Mouse (Mus musculus): Measurements from ENCODE around the gene Hist1h2bf. TPM values are rescaled to one million over a fixed set of nuclear protein-coding genes. Genes with fewer than 3 reads are reported as not detected.
A peak's percentile ranks its signal among the peaks of the same experiment; 100 is the strongest.
"Not testable (repeated sequence)": the region's sequence is repeated elsewhere in the genome, so short reads cannot be mapped to it uniquely, and the experiment has no call there.

Hist1h2bf gene
- total and polyA plus RNA-seq, 3 experiments, result 2.2 to 1,093 TPM; not detected in 1

- H3K9me3 ChIP-seq (replicated peaks; ENCODE audit: insufficient read depth, low read length); H3K27me3 ChIP-seq (ENCODE audit: control insufficient read depth in 1 of 2, insufficient read depth in 2 of 2, low read length in 2 of 2); H3K79me2 ChIP-seq (ENCODE audit: control insufficient read depth, insufficient read depth, low read length, poor library complexity); H3K4me1 ChIP-seq (ENCODE audit: control insufficient read depth in 1 of 2, insufficient read depth in 2 of 2, low read length in 2 of 2): not testable (repeated sequence)
- TF ChIP-seq POLR2A (IDR thresholded peaks at IDR 0.05; ENCODE audit: control insufficient read depth in 1 of 2, insufficient read depth in 1 of 2, low read depth in 1 of 2, low read length in 2 of 2, poor library complexity in 1 of 2), result peak; percentile 97 to 99
- peak; percentile 100 for TF ChIP-seq TBP (IDR thresholded peaks at IDR 0.05; ENCODE audit: low read depth, low read length)
- peak; percentile 94; the same call in 1 of the 2 replicates for TF ChIP-seq POLR2AphosphoS5 (IDR thresholded peaks at IDR 0.05; ENCODE audit: borderline replicate concordance, low read depth, low read length)
- peak; percentile 94; the same call in 1 of the 2 replicates for TF ChIP-seq UBTF (IDR thresholded peaks at IDR 0.05; ENCODE audit: borderline replicate concordance, insufficient read depth, low read depth, low read length)
- 0 out of 2 replicates have a peak, but pooled peaks have one; percentile 10 for TF ChIP-seq GATA1 (IDR thresholded peaks at IDR 0.05; ENCODE audit: low read depth, low read length)
- H3K4me3 ChIP-seq (ENCODE audit: control insufficient read depth in 1 of 2, insufficient read depth in 1 of 2, low read depth in 2 of 2, low read length in 2 of 2), result peak within 1 kb of the TSS; percentile 47 to 56
- peak; percentile 99 for DNase-seq (ENCODE audit: low read depth, low spot score)
- H3K9ac ChIP-seq (ENCODE audit: control insufficient read depth, low read depth, low read length, poor library complexity, severe bottlenecking), result peak within 1 kb of the TSS; percentile 87
- H3K27ac ChIP-seq (ENCODE audit: control insufficient read depth, low read depth, low read length), result peak within 1 kb of the TSS; percentile 99
- H3K36me3 ChIP-seq (ENCODE audit: control insufficient read depth in 1 of 2, insufficient read depth in 2 of 2, low read length in 2 of 2), result peaks cover 0 to 18% of the 10 kb centered on the region in 2 experiments; a peak in 2 of 4 replicates
Observed at GRCm38 (mm10) chr13:23542999-23543607, 30.9 kb downstream of the Hist1h2bf start, which contains the start of gene Hist1h2bh. Gene Hist1h2bh, minus strand, starts transcription at chr13:23543392.

GRCm38 (mm10) chr13:23542225-23542980 is 31.6 kb downstream of the Hist1h2bf start:
- DNase-seq (ENCODE audit: low read depth, low spot score), result peak; percentile 82
- not testable (repeated sequence) for H3K9me3 ChIP-seq (replicated peaks; ENCODE audit: insufficient read depth, low read length); H3K27me3 ChIP-seq (ENCODE audit: control insufficient read depth in 1 of 2, insufficient read depth in 2 of 2, low read length in 2 of 2); H3K79me2 ChIP-seq (ENCODE audit: control insufficient read depth, insufficient read depth, low read length, poor library complexity); H3K4me1 ChIP-seq (ENCODE audit: control insufficient read depth in 1 of 2, insufficient read depth in 2 of 2, low read length in 2 of 2)
- Histone ChIP-seq H3K4me3 (ENCODE audit: control insufficient read depth in 1 of 2, insufficient read depth in 1 of 2, low read depth in 2 of 2, low read length in 2 of 2) (peak overlapping the region; percentile 51 to 56), H3K36me3 (ENCODE audit: control insufficient read depth in 1 of 2, insufficient read depth in 2 of 2, low read length in 2 of 2) (peaks cover 0 to 20% of the 10 kb centered on the region in 2 experiments; a peak in 2 of 4 replicates), H3K27ac (ENCODE audit: control insufficient read depth, low read depth, low read length) (peak overlapping the region; percentile 95), H3K9ac (ENCODE audit: control insufficient read depth, low read depth, low read length, poor library complexity, severe bottlenecking) (peak overlapping the region; percentile 87)
- TF ChIP-seq TBP (IDR thresholded peaks at IDR 0.05; ENCODE audit: low read depth, low read length) (peak; percentile 44; the same call in 1 of the 2 replicates), POLR2AphosphoS5 (IDR thresholded peaks at IDR 0.05; ENCODE audit: borderline replicate concordance, low read depth, low read length) (peak; percentile 87; the same call in 1 of the 2 replicates)

GRCm38 (mm10) chr13:23541497-23541896 is 32.5 kb downstream of the Hist1h2bf start:
- H3K27me3 ChIP-seq (ENCODE audit: control insufficient read depth in 1 of 2, insufficient read depth in 2 of 2, low read length in 2 of 2), result no peaks in the 10 kb centered on the region
- H3K4me3 ChIP-seq (ENCODE audit: control insufficient read depth in 1 of 2, insufficient read depth in 1 of 2, low read depth in 2 of 2, low read length in 2 of 2), result peak overlapping the region in 1 of 2 experiments; percentile 51; a peak in 1 of 4 replicates
- H3K79me2 ChIP-seq (ENCODE audit: control insufficient read depth, insufficient read depth, low read length, poor library complexity), result no peaks in the 10 kb centered on the region
- no peaks in the 10 kb centered on the region for H3K9me3 ChIP-seq (replicated peaks; ENCODE audit: insufficient read depth, low read length)
- H3K27ac ChIP-seq (ENCODE audit: control insufficient read depth, low read depth, low read length), result no peak overlapping the region
- H3K36me3 ChIP-seq (ENCODE audit: control insufficient read depth in 1 of 2, insufficient read depth in 2 of 2, low read length in 2 of 2), result peaks cover 0 to 22% of the 10 kb centered on the region in 2 experiments; a peak in 2 of 4 replicates
- peaks cover 2 to 7% of the 10 kb centered on the region in 2 experiments; a peak in 3 of 4 replicates for H3K4me1 ChIP-seq (ENCODE audit: control insufficient read depth in 1 of 2, insufficient read depth in 2 of 2, low read length in 2 of 2)
- peak overlapping the region; percentile 24; the same call in 1 of the 2 replicates for H3K9ac ChIP-seq (ENCODE audit: control insufficient read depth, low read depth, low read length, poor library complexity, severe bottlenecking)
- TF ChIP-seq ELF1 (IDR thresholded peaks at IDR 0.05; ENCODE audit: low read depth, low read length) (no peak), CHD2 (IDR thresholded peaks at IDR 0.05; ENCODE audit: low read length) (no peak), TBP (IDR thresholded peaks at IDR 0.05; ENCODE audit: low read depth, low read length) (0 out of 2 replicates have a peak, but pooled peaks have one; percentile 54), NRF1 (IDR thresholded peaks at IDR 0.05; ENCODE audit: insufficient read depth, low read depth, low read length, poor library complexity, severe bottlenecking) (no peak), POLR2AphosphoS5 (IDR thresholded peaks at IDR 0.05; ENCODE audit: borderline replicate concordance, low read depth, low read length) (no peak)
- DNase-seq (ENCODE audit: low read depth, low spot score), result peak; percentile 49

Measured in MEL (cell line).